Mouse (Mus musculus) spleen, postnatal 36 days (tissue): ENCODE measurements around the gene Mcl1.
"Not testable (repeated sequence)": the region's sequence is repeated elsewhere in the genome, so short reads cannot be mapped to it uniquely, and the experiment has no call there.

ENCODE experiments used
- DNase-seq, 2 experiments: peaks; one replicate each; pipeline ENCODE4 v3.0.0; 2022; ENCODE audit warnings: low spot score in 2 of 2, mixed read lengths in 1 of 2

The Mcl1 gene

GRCm38 (mm10) chr3:95685301-95685700 lies 26.7 kb downstream of the Mcl1 start:
- no peak for DNase-seq

DNA sequence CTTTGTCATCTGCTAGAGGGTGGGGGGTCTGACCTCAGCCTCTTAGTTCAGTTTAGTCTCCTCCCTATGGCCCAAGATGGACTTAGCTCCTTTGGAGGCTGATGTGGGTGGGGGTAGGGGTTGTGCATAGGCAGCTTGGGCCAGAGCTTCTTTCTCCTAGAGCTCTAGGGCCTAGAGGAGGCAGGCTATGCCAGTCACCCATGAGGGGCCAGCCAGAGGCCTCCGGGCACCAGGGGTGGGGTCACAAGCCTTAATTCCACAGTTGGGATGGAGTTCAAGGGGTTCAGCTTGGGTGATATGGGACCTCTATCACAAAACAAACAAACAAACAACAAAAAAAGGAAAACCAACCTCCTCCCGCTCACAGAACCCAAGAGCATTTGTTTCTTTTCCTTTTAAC lies 27.1 kb downstream of the Mcl1 start:
- no peak for DNase-seq

- no peak for DNase-seq
Measured at GRCm38 (mm10) chr3:95686492-95687167, 28.0 kb downstream of the Mcl1 start.

- DNase-seq = no peak
Measured at GRCm38 (mm10) chr3:95687168-95687523, 28.6 kb downstream of the Mcl1 start.

DNA sequence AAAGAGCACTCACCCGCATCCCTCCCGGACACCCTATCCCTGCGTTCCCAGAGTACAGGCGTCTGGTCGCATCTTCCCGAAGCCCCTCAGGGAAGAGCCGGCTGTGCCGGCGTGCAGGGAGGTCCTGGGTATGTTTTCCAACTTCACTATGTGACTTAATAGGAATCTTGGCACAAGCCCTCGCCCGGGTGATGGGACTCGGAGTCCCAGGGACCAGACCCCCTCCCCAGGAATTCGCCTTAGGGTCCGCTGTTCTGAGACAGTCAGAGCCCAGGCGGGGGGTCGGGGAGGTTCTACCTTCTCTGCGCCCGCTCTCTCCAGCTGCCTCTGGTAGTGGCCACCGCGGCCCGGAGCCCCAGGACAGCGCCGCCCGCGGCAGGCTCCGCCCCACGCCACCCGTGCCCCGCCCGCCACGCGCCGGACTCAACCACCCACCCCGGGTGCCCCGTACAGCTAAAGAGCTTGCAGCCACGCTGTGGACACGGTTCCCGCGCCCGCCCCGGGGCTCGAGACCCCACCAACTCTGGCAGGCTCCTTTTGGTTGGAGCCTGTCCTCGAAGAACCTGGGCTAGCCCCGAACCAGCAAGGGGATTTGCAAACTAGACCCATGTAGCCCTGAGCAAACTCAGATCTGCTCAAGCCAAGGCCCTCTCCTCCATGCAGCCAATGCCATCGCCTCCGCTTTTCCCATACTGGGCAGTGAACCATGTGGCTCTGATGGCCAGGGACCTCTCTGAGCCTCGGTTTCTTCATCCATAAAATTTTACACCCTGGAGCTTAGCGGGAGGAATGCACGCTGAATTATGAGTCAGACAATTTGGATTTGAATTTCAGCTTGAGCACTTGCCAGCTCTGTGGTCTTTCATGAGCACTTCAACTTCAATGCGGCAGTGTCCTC lies 29.2 kb downstream of the Mcl1 start, which contains the start of gene Adamtsl4:
TSS of gene Adamtsl4 (minus strand) at position 394 of the 898 bp plus-strand sequence.
- peak; percentile 70 to 73 for DNase-seq

GRCm38 (mm10) chr3:95689171-95689915 lies 30.8 kb downstream of the Mcl1 start:
- peak in 1 of 2 experiments; percentile 46 for DNase-seq

DNA sequence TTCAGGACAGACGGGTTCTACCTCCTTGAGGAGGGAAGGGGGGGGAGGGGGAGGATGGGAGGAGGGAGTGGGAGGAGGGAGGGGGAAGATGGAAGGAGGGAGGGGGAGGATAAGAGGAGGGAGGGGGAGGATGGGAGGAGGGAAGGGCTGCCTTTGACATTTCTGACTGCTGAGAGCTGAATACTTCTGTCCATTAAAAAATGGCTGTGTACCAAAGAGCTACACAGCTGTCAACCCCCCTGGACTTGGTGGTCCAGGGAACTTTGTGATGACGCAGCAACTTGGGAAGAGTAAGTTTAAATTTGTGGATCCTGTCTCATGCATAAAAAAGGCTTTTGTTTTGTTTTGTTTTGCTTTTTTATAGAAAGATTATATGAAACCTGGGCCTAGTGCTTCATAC lies 31.4 kb downstream of the Mcl1 start:
- no peak for DNase-seq

- not testable (repeated sequence) for DNase-seq
Measured at GRCm38 (mm10) chr3:95690552-95690951, 32.0 kb downstream of the Mcl1 start.

DNA sequence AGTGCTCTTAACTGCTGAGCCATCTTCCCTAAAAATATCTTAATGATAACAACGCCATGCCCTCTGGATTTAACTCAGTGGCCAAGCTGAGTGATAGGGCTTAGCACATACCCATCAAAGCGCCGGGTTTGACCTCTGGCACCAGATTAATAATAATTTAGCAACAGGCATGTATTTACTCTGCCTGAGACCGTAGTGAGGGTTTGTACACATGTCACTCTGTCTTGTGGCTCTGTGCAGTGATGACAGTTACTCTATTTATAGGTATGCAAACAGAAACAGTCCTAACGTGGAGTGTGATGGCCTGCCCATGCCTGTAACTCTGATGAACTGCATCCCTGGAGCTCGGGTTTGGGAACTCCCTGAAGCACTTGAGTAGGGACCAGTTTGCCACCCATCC lies 34.1 kb downstream of the Mcl1 start:
- DNase-seq = no peak

GRCm38 (mm10) chr3:95693821-95694807 lies 35.5 kb downstream of the Mcl1 start:
- no peak for DNase-seq

- no peak for DNase-seq
Measured at GRCm38 (mm10) chr3:95694808-95695703, 36.5 kb downstream of the Mcl1 start.

- DNase-seq = no peak
Measured at GRCm38 (mm10) chr3:95695796-95696195, 37.2 kb downstream of the Mcl1 start.

GRCm38 (mm10) chr3:95696360-95696759 lies 37.8 kb downstream of the Mcl1 start:
- no peak for DNase-seq

DNA sequence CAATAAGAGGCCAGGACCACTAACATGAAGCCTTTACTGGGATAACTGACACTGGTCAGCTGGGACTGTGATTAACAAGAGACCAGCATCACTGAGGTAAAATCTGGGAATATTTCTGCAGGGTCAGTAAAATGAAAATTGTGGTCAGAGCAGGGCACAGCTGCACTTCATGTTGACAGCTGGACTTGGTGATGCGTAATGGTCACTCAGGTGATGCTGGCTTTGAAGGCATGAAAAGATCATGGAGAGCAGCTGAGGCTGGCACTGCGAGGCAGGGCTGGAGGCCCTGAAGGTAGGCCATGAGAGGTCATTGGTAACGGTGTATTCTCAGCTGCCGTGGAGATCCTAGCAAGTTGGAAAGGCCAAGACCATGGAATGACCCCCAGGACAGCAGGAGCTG lies 39.7 kb downstream of the Mcl1 start:
- DNase-seq = no peak

DNA sequence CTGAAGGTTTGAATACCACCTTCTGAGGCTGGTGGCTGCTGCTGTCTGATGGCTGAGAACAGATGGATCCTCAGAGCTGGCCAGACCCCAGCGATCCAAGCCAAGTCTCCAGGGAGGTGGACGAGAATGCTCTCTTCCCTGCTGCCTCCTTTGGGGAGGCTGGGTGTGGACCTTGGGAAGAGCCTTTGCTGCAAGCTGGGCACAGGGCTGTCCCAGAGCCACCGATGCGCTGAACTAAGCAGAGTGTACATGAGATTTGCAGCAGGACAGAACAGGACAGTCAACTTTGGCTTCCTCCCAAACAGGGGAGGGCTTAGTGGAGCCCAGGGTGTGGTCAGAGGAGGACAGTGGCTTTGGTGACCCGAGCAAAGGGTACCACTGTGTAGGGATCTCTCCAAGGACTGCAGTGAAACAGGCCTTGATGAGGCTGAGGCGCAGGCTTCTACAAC lies 41.7 kb downstream of the Mcl1 start:
- DNase-seq = no peak

- DNase-seq = no peak
Measured at GRCm38 (mm10) chr3:95701085-95701484, 42.5 kb downstream of the Mcl1 start.

DNA sequence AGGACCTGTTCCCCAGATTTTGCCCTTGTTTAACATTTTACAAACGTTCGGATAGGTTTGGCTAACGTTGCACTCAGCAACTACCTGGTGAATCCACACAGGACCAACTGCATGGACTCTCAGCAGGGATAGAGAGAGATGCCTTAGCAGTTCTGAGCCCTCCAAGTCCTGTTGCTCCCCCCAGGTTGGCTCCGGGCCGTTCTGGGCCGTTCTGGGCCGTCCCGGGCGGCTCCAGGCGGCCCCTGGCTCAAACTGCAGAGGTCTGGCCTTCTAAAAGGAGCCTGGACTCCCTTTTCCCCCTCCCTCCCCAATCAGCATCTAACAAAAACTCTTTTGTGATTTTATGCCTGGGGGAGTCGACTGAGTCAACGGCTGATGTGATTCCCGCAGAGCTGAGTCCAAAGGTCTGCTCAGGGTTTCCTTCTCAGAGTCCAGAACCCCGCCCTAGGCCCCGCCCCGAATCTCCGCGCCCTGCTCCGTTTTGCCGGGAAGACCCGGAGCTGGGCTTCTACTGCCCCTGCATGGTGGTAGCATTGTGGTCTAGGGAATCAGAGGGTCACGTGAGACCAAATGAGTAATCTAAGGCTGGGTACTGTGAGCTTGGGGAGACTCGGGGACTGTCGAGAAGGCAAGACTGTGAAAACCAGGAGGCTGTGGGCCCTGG lies 43.4 kb downstream of the Mcl1 start:
- no peak for DNase-seq

GRCm38 (mm10) chr3:95703276-95703675 lies 44.7 kb downstream of the Mcl1 start:
- DNase-seq = no peak

GRCm38 (mm10) chr3:95704612-95705011 lies 46.0 kb downstream of the Mcl1 start:
- no peak for DNase-seq
